Mouse (Mus musculus) embryonic fibroblast, embryonic 13.5 days (primary cell): ENCODE measurements at regions not wholly inside any gene's neighbourhood (a gene's known extent, or its start where the extent isn't known, plus 50 kb on each side); places are given as distances from the start of the nearest gene placed in this dataset.

ENCODE experiments used
- H3K27ac ChIP-seq: 2 replicates; pipeline ENCODE4 v1.5.1; 2012; ENCODE audit warnings: low read length, control low read depth, inconsistent platforms; ENCODE audit not compliant: insufficient read depth
- H3K4me1 ChIP-seq: 2 replicates; pipeline ENCODE4 v1.6.1; 2011; ENCODE audit warnings: low read length; ENCODE audit not compliant: control insufficient read depth, insufficient read depth
- H3K4me3 ChIP-seq: 2 replicates; pipeline ENCODE4 v1.5.1; 2011; ENCODE audit warnings: mild to moderate bottlenecking, control low read depth, low read length; ENCODE audit not compliant: insufficient read depth
- CTCF ChIP-seq: IDR thresholded peaks from 2 replicates; pipeline ENCODE4 v1.5.1; 2011; ENCODE audit warnings: mild to moderate bottlenecking, control low read depth, low read length, moderate library complexity, borderline replicate concordance; ENCODE audit not compliant: insufficient read depth
- POLR2A ChIP-seq: IDR thresholded peaks from 2 replicates; pipeline ENCODE4 v1.6.1; 2011; ENCODE audit warnings: low read depth, mild to moderate bottlenecking, control low read depth, low read length, moderate library complexity

GRCm38 (mm10) chr10:123997260-123997659, 733.5 kb downstream of the Fam19a2 start:
- Histone ChIP-seq H3K4me1 (no peaks in the 10 kb centered on the region), H3K4me3 (no peak overlapping the region), H3K27ac (no peak overlapping the region)
- no peak for TF ChIP-seq POLR2A
- no peak for TF ChIP-seq CTCF

GRCm38 (mm10) chr10:123998959-123999358, 735.2 kb downstream of the Fam19a2 start:
- H3K4me3 ChIP-seq: no peak overlapping the region
- H3K4me1 ChIP-seq: no peaks in the 10 kb centered on the region
- no peak for TF ChIP-seq POLR2A
- no peak for TF ChIP-seq CTCF
- no peak overlapping the region for H3K27ac ChIP-seq

- Histone ChIP-seq H3K4me1 (no peaks in the 10 kb centered on the region), H3K27ac (no peak overlapping the region), H3K4me3 (no peak overlapping the region)
- TF ChIP-seq CTCF (no peak), POLR2A (no peak)
These were observed 781.2 kb downstream of the Fam19a2 start for GRCm38 (mm10) chr10:124045031-124045430.

- TF ChIP-seq POLR2A (no peak), CTCF (no peak)
- no peaks in the 10 kb centered on the region for H3K4me1 ChIP-seq
These were observed 782.0 kb downstream of the Fam19a2 start for GRCm38 (mm10) chr10:124045791-124046190.

GRCm38 (mm10) chr10:124082756-124083155, 819.0 kb downstream of the Fam19a2 start:
- Histone ChIP-seq H3K27ac (no peak overlapping the region), H3K4me1 (no peaks in the 10 kb centered on the region), H3K4me3 (no peak overlapping the region)
- TF ChIP-seq CTCF (no peak), POLR2A (no peak)

More at GRCm38 (mm10) chr10:124045791-124046190, 782.0 kb downstream of the Fam19a2 start:
- Histone ChIP-seq H3K4me3 (no peak overlapping the region), H3K27ac (no peak overlapping the region)

GRCm38 (mm10) chr10:124090547-124090946, 826.8 kb downstream of the Fam19a2 start:
- no peaks in the 10 kb centered on the region for H3K4me1 ChIP-seq
- TF ChIP-seq POLR2A (no peak), CTCF (no peak)
- no peak overlapping the region for H3K4me3 ChIP-seq
- no peak overlapping the region for H3K27ac ChIP-seq

GRCm38 (mm10) chr10:124091364-124091763, 827.6 kb downstream of the Fam19a2 start:
- H3K4me1 ChIP-seq: no peaks in the 10 kb centered on the region
- H3K27ac ChIP-seq: no peak overlapping the region
- no peak overlapping the region for H3K4me3 ChIP-seq
- no peak for TF ChIP-seq CTCF
- no peak for TF ChIP-seq POLR2A

GRCm38 (mm10) chr10:124119585-124119984, 855.8 kb downstream of the Fam19a2 start:
- Histone ChIP-seq H3K27ac (no peak overlapping the region), H3K4me1 (no peaks in the 10 kb centered on the region), H3K4me3 (no peak overlapping the region)
- TF ChIP-seq CTCF (no peak), POLR2A (no peak)

GRCm38 (mm10) chr10:124138456-124138855, 874.7 kb downstream of the Fam19a2 start:
- Histone ChIP-seq H3K4me3 (no peak overlapping the region), H3K4me1 (no peaks in the 10 kb centered on the region), H3K27ac (no peak overlapping the region)
- TF ChIP-seq POLR2A (no peak), CTCF (no peak)

- no peak overlapping the region for H3K27ac ChIP-seq
- no peaks in the 10 kb centered on the region for H3K4me1 ChIP-seq
- H3K4me3 ChIP-seq: no peak overlapping the region
- TF ChIP-seq POLR2A (no peak), CTCF (no peak)
These were observed 878.5 kb downstream of the Fam19a2 start for GRCm38 (mm10) chr10:124142336-124142735.

- Histone ChIP-seq H3K27ac (no peak overlapping the region), H3K4me3 (no peak overlapping the region), H3K4me1 (no peaks in the 10 kb centered on the region)
- no peak for TF ChIP-seq POLR2A
- no peak for TF ChIP-seq CTCF
These were observed 883.1 kb downstream of the Fam19a2 start for GRCm38 (mm10) chr10:124146751-124147469.
